Mouse (Mus musculus) kidney, adult 2 months (tissue): ENCODE data around the gene Ctnnd1.

Experiments used
- CTCF ChIP-seq: fragments of 200-500 bp; conservative IDR thresholded peaks from 2 replicates; pipeline ENCODE4 v1.5.1; 2011; ENCODE audit warnings: low read depth, mild to moderate bottlenecking, control low read depth, low read length, moderate library complexity, mixed read lengths; ENCODE audit not compliant: insufficient read depth, insufficient read length
- POLR2A ChIP-seq: fragments of 200-500 bp; IDR thresholded peaks from one replicate; pipeline ENCODE4 v1.6.1; 2011; ENCODE audit warnings: low read depth, low read length, control low read depth

GRCm38 (mm10) chr2:84640833-84641232 is 9.7 kb downstream of the Ctnnd1 start:
- TF ChIP-seq POLR2A, result no peak
- TF ChIP-seq CTCF, result no peak
